Mouse (Mus musculus) thymus, adult 2 months (tissue): Measurements from ENCODE around the gene Agfg2. TPM values are rescaled to one million over a fixed set of nuclear protein-coding genes. Genes with fewer than 3 reads are reported as not detected.

Experiments
- DNase-seq: peaks from one replicate; pipeline ENCODE4 v3.0.0; 2021
- H3K27ac ChIP-seq: fragments of 200-500 bp; 2 replicates; pipeline ENCODE4 v1.5.1; 2012; ENCODE audit warnings: low read length, control low read depth; ENCODE audit not compliant: control insufficient read depth, insufficient read depth
- H3K27me3 ChIP-seq: fragments of 200-500 bp; 2 replicates; pipeline ENCODE4 v1.6.1; 2012; ENCODE audit warnings: mild to moderate bottlenecking, low read length, moderate library complexity, mixed read lengths; ENCODE audit not compliant: control insufficient read depth, insufficient read depth
- H3K36me3 ChIP-seq: fragments of 200-500 bp; 2 replicates; pipeline ENCODE4 v1.6.1; 2012; ENCODE audit warnings: mild to moderate bottlenecking, low read length, moderate library complexity; ENCODE audit not compliant: control insufficient read depth, insufficient read depth
- H3K4me1 ChIP-seq: fragments of 200-500 bp; replicated peaks from 2 replicates; pipeline ENCODE4 v1.6.1; 2012; ENCODE audit warnings: low read length; ENCODE audit not compliant: control insufficient read depth, insufficient read depth
- H3K4me3 ChIP-seq: fragments of 200-500 bp; 2 replicates; pipeline ENCODE4 v1.5.1; 2012; ENCODE audit warnings: mild to moderate bottlenecking, low read length, control low read depth, moderate library complexity; ENCODE audit not compliant: control insufficient read depth, insufficient read depth
- CTCF ChIP-seq: fragments of 200-500 bp; IDR thresholded peaks from 2 replicates; pipeline ENCODE4 v1.5.1; 2012; ENCODE audit warnings: mild to moderate bottlenecking, control low read depth, low read length, moderate library complexity, borderline replicate concordance; ENCODE audit not compliant: control insufficient read depth, poor library complexity, insufficient read depth; ENCODE audit errors: extremely low read depth
- POLR2A ChIP-seq: fragments of 200-500 bp; IDR thresholded peaks from 2 replicates; pipeline ENCODE4 v1.6.1; 2012; ENCODE audit warnings: mild to moderate bottlenecking, low read length, control low read depth, moderate library complexity; ENCODE audit not compliant: control insufficient read depth, poor library complexity, insufficient read depth; ENCODE audit errors: extremely low read depth
- WGBS: fragments of 180-500 bp; shearing (Covaris S2); methylation state at CpG from one replicate; pipeline ENCODE4 v1.1.7; 2018; 5-methylcytosine and 5-hydroxymethylcytosine counted together
- polyA plus RNA-seq: library from polyadenylated mRNA; depleted of rRNA; stranded (reverse); fragments of >200 nt; gene quantifications from 2 replicates; pipeline ENCODE4 v1.2.3, GENCODE M21; 2012

The Agfg2 gene
- polyA plus RNA-seq, 1 experiment: 205 TPM

GRCm38 (mm10) chr5:137613550-137613949 lies 71.0 kb downstream of the Agfg2 start, which contains the start of gene Pcolce:
Gene Pcolce (minus strand): TSS chr5:137613784.
- Histone ChIP-seq H3K4me3 (no peak within 1 kb of the TSS), H3K4me1 (no peaks in the 10 kb centered on the region), H3K36me3 (no peaks in the 10 kb centered on the region), H3K27me3 (no peaks in the 10 kb centered on the region), H3K27ac (no peak within 1 kb of the TSS)
- 90% methylated on average over 11 of the region's 11 CpGs for WGBS
- TF ChIP-seq CTCF (no peak), POLR2A (no peak)
- no peak for DNase-seq

- WGBS: 96% methylated on average over 5 of the region's 5 CpGs
- Histone ChIP-seq H3K36me3 (no peaks in the 10 kb centered on the region), H3K27ac (no peak overlapping the region)
Observed at GRCm38 (mm10) chr5:137613076-137613475, 71.5 kb downstream of the Agfg2 start.

GRCm38 (mm10) chr5:137611245-137611602 lies 73.3 kb downstream of the Agfg2 start:
- H3K4me1 ChIP-seq: no peaks in the 10 kb centered on the region
- no peaks in the 10 kb centered on the region for H3K36me3 ChIP-seq
- 63% methylated on average over 6 of the region's 6 CpGs for WGBS
- no peak overlapping the region for H3K4me3 ChIP-seq
- no peaks in the 10 kb centered on the region for H3K27me3 ChIP-seq
- H3K27ac ChIP-seq: no peak overlapping the region
- no peak for TF ChIP-seq CTCF
- TF ChIP-seq POLR2A: no peak
- DNase-seq: no peak

More at GRCm38 (mm10) chr5:137613076-137613475, 71.5 kb downstream of the Agfg2 start:
- no peak overlapping the region for H3K4me3 ChIP-seq
- H3K27me3 ChIP-seq: no peaks in the 10 kb centered on the region
- no peaks in the 10 kb centered on the region for H3K4me1 ChIP-seq
- DNase-seq: no peak
- TF ChIP-seq CTCF: no peak
- no peak for TF ChIP-seq POLR2A

- WGBS: 78% methylated on average over 12 of the region's 12 CpGs
- DNase-seq: no peak
- H3K36me3 ChIP-seq: no peaks in the 10 kb centered on the region
- H3K4me3 ChIP-seq: no peak overlapping the region
- H3K27ac ChIP-seq: no peak overlapping the region
- no peaks in the 10 kb centered on the region for H3K27me3 ChIP-seq
- H3K4me1 ChIP-seq: no peaks in the 10 kb centered on the region
- TF ChIP-seq CTCF: no peak
- no peak for TF ChIP-seq POLR2A
Observed at GRCm38 (mm10) chr5:137610548-137611244, 73.8 kb downstream of the Agfg2 start.

- 90% methylated on average over 4 of the region's 4 CpGs for WGBS
- Histone ChIP-seq H3K27me3 (no peaks in the 10 kb centered on the region), H3K27ac (no peak overlapping the region), H3K4me1 (0 out of 2 replicates have a peak, but pooled peaks cover 4% of the 10 kb centered on the region), H3K4me3 (no peak overlapping the region), H3K36me3 (no peaks in the 10 kb centered on the region)
- no peak for TF ChIP-seq POLR2A
- TF ChIP-seq CTCF: no peak
- DNase-seq: no peak
Observed at GRCm38 (mm10) chr5:137610056-137610455, 74.5 kb downstream of the Agfg2 start.

- Histone ChIP-seq H3K27me3 (no peaks in the 10 kb centered on the region), H3K4me1 (0 out of 2 replicates have a peak, but pooled peaks cover 4% of the 10 kb centered on the region), H3K27ac (no peak overlapping the region), H3K36me3 (no peaks in the 10 kb centered on the region), H3K4me3 (no peak overlapping the region)
- no peak for DNase-seq
- TF ChIP-seq CTCF: no peak
- WGBS: 75% methylated on average over 3 of the region's 3 CpGs
Observed at GRCm38 (mm10) chr5:137609292-137609691, 75.2 kb downstream of the Agfg2 start.

GRCm38 (mm10) chr5:137608654-137609190 lies 75.8 kb downstream of the Agfg2 start:
- H3K4me3 ChIP-seq: no peak overlapping the region
- no peaks in the 10 kb centered on the region for H3K36me3 ChIP-seq
- no peaks in the 10 kb centered on the region for H3K27me3 ChIP-seq
- no peak overlapping the region for H3K27ac ChIP-seq
- WGBS: 88% methylated on average over 23 of the region's 23 CpGs
- no peak for DNase-seq
- TF ChIP-seq POLR2A (no peak), CTCF (no peak)
- H3K4me1 ChIP-seq: 0 out of 2 replicates have a peak, but pooled peaks cover 5% of the 10 kb centered on the region
